9 mouse cellular contexts compared by ENCODE assay signal in genomic region chr4:150173281-150173680, GRCm38 (mm10). TPM values are rescaled to one million over a fixed set of nuclear protein-coding genes. Genes with fewer than 3 reads are reported as not detected.
DNase-seq lines count a peak whose midpoint lies in the region; ATAC-seq lines count a peak whose summit lies in the region.
"Had no signal": no experiment of that assay in that cellular context is flagged by ENCODE, and none has a peak within 500 bp of the region (broad histone marks: within the 10 kb centered on the region; RNA-seq: fewer than 3 reads in every experiment).

No protein-coding gene starts in this region.

- no peak overlapping the region for H3K27ac ChIP-seq in kidney, embryonic 14.5 days (ENCODE audit: low read depth, low read length)

- peak; percentile 21 to 38 for DNase-seq in kidney, adult 8-10 months
- DNase-seq in T-cell, adult 2 months (ENCODE audit: low spot score) = peak; percentile 29
- DNase-seq in embryo, embryonic 10 days (ENCODE audit: low spot score) = peak; percentile 67
- DNase-seq in layer of hippocampus, postnatal 10 days (ENCODE audit: low spot score in 2 of 2) = peak; percentile 67 to 70
- DNase-seq in natural killer cell, adult 2 months (ENCODE audit: low spot score in 2 of 2) = peak; percentile 11 to 43
- DNase-seq in ovary, postnatal 10 days (ENCODE audit: low spot score) = no peak

- no peak overlapping the region for H3K4me2 ChIP-seq in kidney, embryonic 14.5 days (replicated peaks; ENCODE audit: low read depth, low read length)

- 57% methylated on average over 10 of the region's 10 CpGs for WGBS in kidney, embryonic 14.5 days

- no peaks in the 10 kb centered on the region for H3K9me3 ChIP-seq in kidney, embryonic 14.5 days (ENCODE audit: control insufficient read depth, low read length)

- no peak overlapping the region for H3K9ac ChIP-seq in kidney, embryonic 14.5 days (ENCODE audit: low read depth, low read length)

- no peaks in the 10 kb centered on the region for H3K27me3 ChIP-seq in kidney, embryonic 14.5 days (ENCODE audit: control insufficient read depth, insufficient read depth, low read length)

- no peak for ATAC-seq in kidney, embryonic 14.5 days (ENCODE audit: low FRiP score, low TSS enrichment)
- ATAC-seq in CD4-positive, CD25-positive, alpha-beta regulatory T cell, adult 4 months = peak; percentile 41

- no peaks in the 10 kb centered on the region for H3K4me1 ChIP-seq in kidney, embryonic 14.5 days (ENCODE audit: control insufficient read depth, insufficient read depth, low read length)

- no peaks in the 10 kb centered on the region for H3K36me3 ChIP-seq in kidney, embryonic 14.5 days (ENCODE audit: control insufficient read depth, insufficient read depth, low read length)

- H3K4me3 ChIP-seq in kidney, embryonic 14.5 days (ENCODE audit: low read length) = no peak overlapping the region

RNA-seq across cellular contexts. Expression of gene Slc2a7, which starts 24.5 kb away (rescaled TPM):
- polyA plus RNA-seq in kidney, embryonic 14.5 days (2014; fragmentation: Nextera tagmentation; extraction: Ambion mirVana) = not detected in 2 replicates
- polyA plus RNA-seq in CD4-positive, CD25-positive, alpha-beta regulatory T cell, adult 4 months (2017; shearing (Covaris generic)) = not detected
- not detected for total RNA-seq in layer of hippocampus, postnatal 10 days (2021)

RNA-seq across cellular contexts. Expression of gene Car6, which starts 27.9 kb away (rescaled TPM):
- not detected in 2 replicates for polyA plus RNA-seq in kidney, embryonic 14.5 days (2014; fragmentation: Nextera tagmentation; extraction: Ambion mirVana)
- not detected for polyA plus RNA-seq in CD4-positive, CD25-positive, alpha-beta regulatory T cell, adult 4 months (2017; shearing (Covaris generic))
- not detected for total RNA-seq in layer of hippocampus, postnatal 10 days (2021)
- polyA plus RNA-seq: liver, embryonic 16.5 days had no signal

RNA-seq across cellular contexts. Expression of gene Slc2a5, which starts 54.2 kb away (rescaled TPM):
- polyA plus RNA-seq in kidney, embryonic 14.5 days (2014; fragmentation: Nextera tagmentation; extraction: Ambion mirVana) = 0.91 and 2.2 TPM in 2 replicates
- not detected for polyA plus RNA-seq in CD4-positive, CD25-positive, alpha-beta regulatory T cell, adult 4 months (2017; shearing (Covaris generic))
- total RNA-seq in layer of hippocampus, postnatal 10 days (2021) = 1 to 10 TPM; 3.9 to 5.3 TPM
